Comparison of ENCODE assay signal across 31 mouse cellular contexts in the genomic region with DNA sequence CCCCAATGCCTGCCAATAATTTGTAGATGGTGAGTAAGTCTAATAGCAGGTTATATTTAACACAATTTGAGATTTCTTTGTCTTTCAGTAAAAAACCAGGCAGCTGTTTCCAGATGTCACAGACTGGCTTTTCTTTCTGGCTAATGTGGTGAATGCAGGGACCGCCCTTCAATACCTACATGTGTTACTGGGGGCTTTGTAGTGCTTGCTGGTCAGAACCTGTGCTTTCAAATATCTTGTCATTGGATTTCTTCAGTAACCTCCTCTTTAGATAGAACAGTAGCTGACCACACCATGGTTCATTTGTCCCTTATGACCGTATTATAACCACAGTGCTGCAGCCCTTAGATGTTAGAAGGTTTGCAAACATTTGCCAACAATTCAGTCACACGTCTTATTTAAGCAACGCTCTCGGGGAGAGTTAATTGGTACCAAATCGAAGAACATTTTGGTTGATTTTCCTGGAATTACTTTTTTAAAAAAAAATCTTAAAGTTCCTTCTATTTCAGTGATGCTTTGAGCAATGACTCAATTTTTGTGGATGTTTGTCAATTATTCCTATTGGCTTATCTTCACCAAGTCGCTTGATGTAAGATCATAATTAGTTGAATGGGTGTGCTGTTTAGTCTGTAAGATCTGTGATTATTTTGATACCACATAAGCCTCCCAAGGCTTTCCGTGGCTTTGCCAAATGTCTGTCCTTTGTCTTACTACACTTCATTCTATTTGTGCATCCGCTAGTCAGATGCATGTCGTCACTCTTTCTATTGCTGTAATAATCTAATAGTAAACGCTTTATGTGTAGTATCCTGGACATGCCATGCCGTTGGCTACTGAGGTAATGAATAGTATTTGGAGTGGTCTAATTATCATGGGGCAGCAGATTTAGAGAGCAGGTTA.
A peak's percentile ranks its signal among the peaks of the same experiment; 100 is the strongest.
DNase-seq lines count a peak whose midpoint lies in the region; ATAC-seq and TF ChIP-seq lines count a peak whose summit lies in the region.
"Had no signal": no experiment of that assay in that cellular context is flagged by ENCODE, and none has a peak within 500 bp of the region (broad histone marks: within the 10 kb centered on the region; RNA-seq: fewer than 3 reads in every experiment).

No protein-coding gene starts in this region.

- H3K27me3 ChIP-seq in midbrain, embryonic 11.5 days (ENCODE audit: control insufficient read depth, insufficient read depth, low read length), result no peaks in the 10 kb centered on the region
- H3K27me3 ChIP-seq in midbrain, postnatal 0 days (ENCODE audit: insufficient read depth, low read length), result no peaks in the 10 kb centered on the region
- H3K27me3 ChIP-seq: embryonic facial prominence, embryonic 15.5 days; forebrain, embryonic 12.5 days; heart, embryonic 15.5 days; hindbrain, embryonic 13.5 days; limb, embryonic 15.5 days; liver, embryonic 13.5 days; megakaryocyte, embryonic 14.5 days; midbrain, embryonic 13.5 days had no signal

- H3K27ac ChIP-seq in midbrain, embryonic 11.5 days (ENCODE audit: low read depth, low read length), result no peak overlapping the region
- no peak overlapping the region for H3K27ac ChIP-seq in midbrain, postnatal 0 days (ENCODE audit: low read depth, low read length)
- H3K27ac ChIP-seq: embryonic facial prominence, embryonic 10.5 days; embryonic facial prominence, embryonic 15.5 days; forebrain, embryonic 12.5 days; heart, adult 2 months; heart, embryonic 15.5 days; hindbrain, embryonic 13.5 days; limb, embryonic 10.5 days; limb, embryonic 15.5 days; liver, embryonic 13.5 days; midbrain, embryonic 13.5 days had no signal

- peak; percentile 2 to 3 for DNase-seq in heart, adult 18-20 months
- no peak for DNase-seq in heart, adult 9 months (ENCODE audit: low spot score in 2 of 2)
- DNase-seq in midbrain, embryonic 11.5 days (ENCODE audit: low spot score, missing footprints), result peak; percentile 81
- DNase-seq in midbrain, postnatal 0 days (ENCODE audit: low spot score), result no peak
- DNase-seq in lung, postnatal 10 days, result peak; percentile 34
- no peak for DNase-seq in layer of hippocampus, adult 8-10 months (ENCODE audit: low spot score in 2 of 2)
- no peak for DNase-seq in testis, postnatal 10 days (ENCODE audit: low spot score)
- DNase-seq: adrenal gland, postnatal 36 days; cerebellum, adult 2 months; cerebellum, postnatal 14 days; gastrocnemius, postnatal 14 days; heart, adult 2 months; heart, postnatal 36 days; kidney, adult 9 months; kidney, postnatal 10 days; layer of hippocampus, adult 9-11 months; liver, embryonic 13.5 days; right cerebral cortex, postnatal 25 days; thymus, adult 2 months; thymus, postnatal 36 days had no signal

- no peak overlapping the region for H3K4me2 ChIP-seq in midbrain, embryonic 11.5 days
- no peak overlapping the region for H3K4me2 ChIP-seq in midbrain, postnatal 0 days (ENCODE audit: low read depth, low read length, poor library complexity, severe bottlenecking)
- H3K4me2 ChIP-seq: embryonic facial prominence, embryonic 15.5 days; forebrain, embryonic 12.5 days; heart, embryonic 15.5 days; hindbrain, embryonic 13.5 days; limb, embryonic 15.5 days; liver, embryonic 13.5 days; midbrain, embryonic 13.5 days had no signal

- no peaks in the 10 kb centered on the region for H3K36me3 ChIP-seq in midbrain, embryonic 11.5 days (ENCODE audit: control insufficient read depth, insufficient read depth, low read length)
- H3K36me3 ChIP-seq in midbrain, postnatal 0 days (ENCODE audit: insufficient read depth, low read length), result no peaks in the 10 kb centered on the region
- H3K36me3 ChIP-seq: embryonic facial prominence, embryonic 10.5 days; embryonic facial prominence, embryonic 15.5 days; forebrain, embryonic 12.5 days; heart, embryonic 15.5 days; hindbrain, embryonic 13.5 days; limb, embryonic 10.5 days; limb, embryonic 15.5 days; liver, embryonic 13.5 days; midbrain, embryonic 13.5 days had no signal

- no peaks in the 10 kb centered on the region for H3K4me1 ChIP-seq in midbrain, embryonic 11.5 days (ENCODE audit: control insufficient read depth, insufficient read depth, low read length)
- no peaks in the 10 kb centered on the region for H3K4me1 ChIP-seq in midbrain, postnatal 0 days (ENCODE audit: insufficient read depth, low read length)
- H3K4me1 ChIP-seq: embryonic facial prominence, embryonic 10.5 days; embryonic facial prominence, embryonic 15.5 days; forebrain, embryonic 12.5 days; heart, embryonic 15.5 days; hindbrain, embryonic 13.5 days; limb, embryonic 10.5 days; limb, embryonic 15.5 days; liver, embryonic 13.5 days; megakaryocyte, embryonic 14.5 days; midbrain, embryonic 13.5 days had no signal

- no peaks in the 10 kb centered on the region for H3K9me3 ChIP-seq in midbrain, embryonic 11.5 days (ENCODE audit: control insufficient read depth, low read length)
- H3K9me3 ChIP-seq in midbrain, postnatal 0 days (ENCODE audit: low read length), result no peaks in the 10 kb centered on the region
- H3K9me3 ChIP-seq: embryonic facial prominence, embryonic 10.5 days; embryonic facial prominence, embryonic 15.5 days; forebrain, embryonic 12.5 days; heart, embryonic 15.5 days; hindbrain, embryonic 13.5 days; limb, embryonic 10.5 days; limb, embryonic 15.5 days; liver, embryonic 13.5 days; megakaryocyte, embryonic 14.5 days; midbrain, embryonic 13.5 days had no signal

- WGBS in midbrain, embryonic 11.5 days, result 89% methylated on average over 12 of the region's 12 CpGs
- 88% methylated on average over 12 of the region's 12 CpGs for WGBS in midbrain, postnatal 0 days

- no peak overlapping the region for H3K9ac ChIP-seq in midbrain, embryonic 11.5 days (ENCODE audit: low read length)
- H3K9ac ChIP-seq in midbrain, postnatal 0 days (replicated peaks; ENCODE audit: low read length, poor library complexity, severe bottlenecking), result no peak overlapping the region
- H3K9ac ChIP-seq: embryonic facial prominence, embryonic 15.5 days; forebrain, embryonic 12.5 days; heart, embryonic 15.5 days; hindbrain, embryonic 13.5 days; limb, embryonic 15.5 days; liver, embryonic 13.5 days; midbrain, embryonic 13.5 days had no signal

- no peak for TF ChIP-seq CTCF in midbrain, postnatal 0 days (IDR thresholded peaks at IDR 0.05)

- ATAC-seq in midbrain, embryonic 11.5 days (ENCODE audit: low FRiP score), result no peak
- no peak for ATAC-seq in midbrain, postnatal 0 days (ENCODE audit: low FRiP score)
- ATAC-seq: CD4-positive, CD25-positive, alpha-beta regulatory T cell, adult 4 months; intestine, postnatal 0 days; midbrain, embryonic 13.5 days had no signal

- H3K4me3 ChIP-seq in midbrain, embryonic 11.5 days (ENCODE audit: low read depth, low read length), result no peak overlapping the region
- no peak overlapping the region for H3K4me3 ChIP-seq in midbrain, postnatal 0 days (ENCODE audit: low read depth, low read length)
- H3K4me3 ChIP-seq: embryonic facial prominence, embryonic 10.5 days; embryonic facial prominence, embryonic 15.5 days; forebrain, embryonic 12.5 days; heart, adult 2 months; heart, embryonic 15.5 days; hindbrain, embryonic 13.5 days; limb, embryonic 10.5 days; limb, embryonic 15.5 days; liver, embryonic 13.5 days; megakaryocyte, embryonic 14.5 days; midbrain, embryonic 13.5 days had no signal

Comparison
In these comparisons a context has a peak if more than half of its experiments do, and no peak if none do; other contexts are left out.
1. DNase-seq: peak in heart, adult 18-20 months (2 of 2), midbrain, embryonic 11.5 days (single experiment) and lung, postnatal 10 days (single experiment); none in heart, adult 9 months (0 of 2), midbrain, postnatal 0 days (single experiment), layer of hippocampus, adult 8-10 months (0 of 2) and testis, postnatal 10 days (single experiment).